ENCODE assay signal across 28 mouse cellular contexts in the genomic region with DNA sequence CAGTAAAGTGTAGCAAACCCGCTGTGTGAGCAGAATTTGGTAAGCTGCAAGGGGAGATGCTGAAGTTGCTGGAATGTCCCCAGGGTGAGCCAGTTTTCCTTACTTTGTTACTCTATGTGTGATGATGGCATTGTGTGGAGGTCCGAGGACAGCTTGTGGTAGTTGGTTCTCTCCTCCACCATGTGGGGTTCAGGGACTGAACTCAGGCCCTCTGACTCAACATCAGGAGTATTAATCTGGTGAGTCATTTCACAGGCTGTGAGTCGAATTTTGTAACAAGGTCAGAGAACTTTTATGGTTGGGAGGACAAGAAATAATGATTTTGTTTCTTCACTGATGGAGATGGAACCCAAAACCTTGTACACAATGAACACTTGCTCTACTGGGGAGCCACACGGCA. TPM values are rescaled to one million over a fixed set of nuclear protein-coding genes. Genes with fewer than 3 reads are reported as not detected.
DNase-seq lines count a peak whose midpoint lies in the region; ATAC-seq and TF ChIP-seq lines count a peak whose summit lies in the region.
"Had no signal": no experiment of that assay in that cellular context is flagged by ENCODE, and none has a peak within 500 bp of the region (broad histone marks: within the 10 kb centered on the region; RNA-seq: fewer than 3 reads in every experiment).

No protein-coding gene starts in this region.

- CTCF ChIA-PET in Patski (lab: Charles Lee), result no interaction called here

- TF ChIP-seq CTCF in Patski (IDR thresholded peaks at IDR 0.05), result no peak

- H3K4me1 ChIP-seq in intestine, embryonic 15.5 days (replicated peaks), result no peaks in the 10 kb centered on the region
- H3K4me1 ChIP-seq: embryonic facial prominence, embryonic 15.5 days; forebrain, embryonic 13.5 days; heart, embryonic 13.5 days; hindbrain, embryonic 12.5 days had no signal

- no peaks in the 10 kb centered on the region for H3K36me3 ChIP-seq in myocyte (ENCODE audit: control insufficient read depth, insufficient read depth)
- no peaks in the 10 kb centered on the region for H3K36me3 ChIP-seq in intestine, embryonic 15.5 days
- H3K36me3 ChIP-seq: embryonic facial prominence, embryonic 15.5 days; G1E; hindbrain, embryonic 12.5 days had no signal

- peak; percentile 73 for ATAC-seq in Patski
- no peak for ATAC-seq in intestine, embryonic 15.5 days
- ATAC-seq: CD4-positive, CD25-positive, alpha-beta regulatory T cell, adult 4 months; forebrain, embryonic 13.5 days; hindbrain, embryonic 16.5 days; inflammation-experienced regulatory T-cells, adult 6 months had no signal

- H3K27me3 ChIP-seq in Patski (no peaks in the 10 kb centered on the region), myocyte (ENCODE audit: control insufficient read depth, insufficient read depth, insufficient read length) (no peaks in the 10 kb centered on the region)
- H3K27me3 ChIP-seq in intestine, embryonic 15.5 days (replicated peaks), result 0 out of 2 replicates have a peak, but pooled peaks cover 2% of the 10 kb centered on the region
- H3K27me3 ChIP-seq: embryonic facial prominence, embryonic 15.5 days had no signal

- H3K4me2 ChIP-seq in myocyte (ENCODE audit: low read depth), result peak overlapping the region; percentile 37
- H3K4me2 ChIP-seq in intestine, embryonic 15.5 days (replicated peaks), result no peak overlapping the region
- H3K4me2 ChIP-seq: embryonic facial prominence, embryonic 15.5 days; forebrain, embryonic 13.5 days; heart, embryonic 13.5 days; hindbrain, embryonic 12.5 days had no signal

- no peak overlapping the region for H3K4me3 ChIP-seq in myocyte
- H3K4me3 ChIP-seq in intestine, embryonic 15.5 days (replicated peaks), result no peak overlapping the region
- H3K4me3 ChIP-seq: embryonic facial prominence, embryonic 15.5 days; forebrain, embryonic 13.5 days; gastrocnemius, adult 2 months; heart, embryonic 13.5 days; hindbrain, embryonic 12.5 days had no signal

- H3K27ac ChIP-seq in intestine, embryonic 15.5 days, result no peak overlapping the region
- H3K27ac ChIP-seq: embryonic facial prominence, embryonic 15.5 days; forebrain, embryonic 13.5 days; gastrocnemius, adult 2 months; heart, embryonic 13.5 days; hindbrain, embryonic 12.5 days had no signal

- no peaks in the 10 kb centered on the region for H3K79me2 ChIP-seq in myocyte (ENCODE audit: control insufficient read depth, insufficient read depth)

- POLR2A ChIA-PET in Patski (lab: Charles Lee), result interaction anchor here (0.5 kb wide), 1 partner anchor 126 kb away, joined by 3 read pairs; no protein-coding TSS in a partner anchor

- H3ac ChIP-seq in myocyte (ENCODE audit: control insufficient read depth, insufficient read length), result no peak overlapping the region

- no peak overlapping the region for H3K9ac ChIP-seq in intestine, embryonic 15.5 days
- H3K9ac ChIP-seq: embryonic facial prominence, embryonic 15.5 days; forebrain, embryonic 13.5 days; heart, embryonic 13.5 days; hindbrain, embryonic 12.5 days had no signal

- 75% methylated on average over 4 of the region's 4 CpGs for WGBS in intestine, embryonic 15.5 days

- no peaks in the 10 kb centered on the region for H3K9me3 ChIP-seq in intestine, embryonic 15.5 days
- H3K9me3 ChIP-seq: embryonic facial prominence, embryonic 15.5 days; forebrain, embryonic 13.5 days; G1E; heart, embryonic 13.5 days; hindbrain, embryonic 12.5 days had no signal

- in situ Hi-C loops in Patski (cut with MboI; ENCODE audit: low pct_unique_long_range_greater_than_20kb), result no loop called here

- DNase-seq in adrenal gland, adult 2 months, result peak; percentile 75
- no peak for DNase-seq in adrenal gland, postnatal 4 days (ENCODE audit: low spot score in 2 of 2)
- DNase-seq in 3T3-L1 (ENCODE audit: low read depth, low spot score), result peak; percentile 88
- peak; percentile 64 for DNase-seq in Patski (ENCODE audit: low read depth, low spot score)
- DNase-seq in lung, postnatal 36 days, result no peak
- DNase-seq: cerebellum, adult 11 months; cerebellum, adult 8-10 months; cerebellum, postnatal 14 days; embryo, embryonic 11 days; gastrocnemius, adult 2 months; gastrocnemius, postnatal 36 days; heart, adult 11 months; heart, postnatal 4 days; kidney, adult 18-20 months had no signal

- no peak for TF ChIP-seq POLR2A in myocyte (IDR thresholded peaks at IDR 0.05; ENCODE audit: insufficient read length, low read depth)

TF ChIP-seq in myocyte, 11 proteins besides CTCF, POLR2A, EP300 and RAD21:
- TF ChIP-seq SRF (IDR thresholded peaks at IDR 0.05; ENCODE audit: control insufficient read depth, insufficient read length, low read depth) (no peak), TCF12 (IDR thresholded peaks at IDR 0.05; ENCODE audit: insufficient read depth, poor library complexity, severe bottlenecking) (no peak), POLR2AphosphoS2 (IDR thresholded peaks at IDR 0.05; ENCODE audit: insufficient read length, low read depth) (no peak)

RNA-seq across cellular contexts. Expression of a gene that starts 9.6 kb away (rescaled TPM):
- 1 to 10 TPM; 2.0 to 2.5 TPM for total RNA-seq in adrenal gland, adult 2 months (2021)
- 2.0 and 2.7 TPM in 2 replicates for polyA plus RNA-seq in adrenal gland, adult 2 months (2012; rRNA removed)
- 1 to 10 TPM; 2.6 to 3.8 TPM for total RNA-seq in adrenal gland, postnatal 4 days (2021)
- polyA plus RNA-seq in Patski (2021) (0.18 TPM), myocyte (2012; fragmentation: generic; extraction: Trizol) (0.07 TPM)
- 1.3 and 1.5 TPM in 2 replicates for polyA plus RNA-seq in intestine, embryonic 15.5 days (2015; fragmentation: Nextera tagmentation; extraction: Ambion mirVana)
- total RNA-seq: G1E had no signal
- polyA plus RNA-seq: G1E had no signal

RNA-seq across cellular contexts. Expression of a gene that starts 11.5 kb away (rescaled TPM):
- 1 to 10 TPM in 1 of 2 experiments, under 1 TPM in 1; 0.26 to 2.5 TPM for total RNA-seq in adrenal gland, adult 2 months (2021)
- 0.59 and 1.2 TPM in 2 replicates for polyA plus RNA-seq in adrenal gland, adult 2 months (2012; rRNA removed)
- total RNA-seq in adrenal gland, postnatal 4 days (2021), result 1 to 10 TPM; 1.1 to 6.0 TPM
- 48.0 TPM for polyA plus RNA-seq in Patski (2021)
- polyA plus RNA-seq in myocyte (2012; fragmentation: generic; extraction: Trizol), result 4.9 TPM
- 8.9 and 9.4 TPM in 2 replicates for polyA plus RNA-seq in intestine, embryonic 15.5 days (2015; fragmentation: Nextera tagmentation; extraction: Ambion mirVana)
- total RNA-seq: common myeloid progenitor, adult 5-6 weeks; G1E had no signal

RNA-seq across cellular contexts. Expression of a gene that starts 12.0 kb away (rescaled TPM):
- not detected for total RNA-seq in adrenal gland, adult 2 months (2021)
- 0.36 and 0.46 TPM in 2 replicates for polyA plus RNA-seq in adrenal gland, adult 2 months (2012; rRNA removed)
- not detected for total RNA-seq in adrenal gland, postnatal 4 days (2021)
- not detected for polyA plus RNA-seq in Patski (2021)
- not detected for polyA plus RNA-seq in myocyte (2012; fragmentation: generic; extraction: Trizol)
- polyA plus RNA-seq in intestine, embryonic 15.5 days (2015; fragmentation: Nextera tagmentation; extraction: Ambion mirVana), result 0.28 and 0.31 TPM in 2 replicates
- total RNA-seq: common myeloid progenitor, adult 5-6 weeks; G1E; gastrocnemius, adult 2 months; gastrocnemius, postnatal 36 days; heart, postnatal 4 days had no signal
- polyA plus RNA-seq: embryonic facial prominence, embryonic 11.5 days; embryonic facial prominence, embryonic 15.5 days; forebrain, embryonic 13.5 days; G1E; heart, embryonic 13.5 days; heart, postnatal 0 days; hindbrain, embryonic 12.5 days; kidney, embryonic 14.5 days had no signal

RNA-seq across cellular contexts. Expression of a gene that starts 20.8 kb away (rescaled TPM):
- not detected for total RNA-seq in adrenal gland, adult 2 months (2021)
- 0.19 and 0.87 TPM in 2 replicates for polyA plus RNA-seq in adrenal gland, adult 2 months (2012; rRNA removed)
- 1 to 10 TPM in 1 of 2 experiments, under 1 TPM in 1; 0.31 to 1.5 TPM for total RNA-seq in adrenal gland, postnatal 4 days (2021)
- 4.9 TPM for polyA plus RNA-seq in Patski (2021)
- polyA plus RNA-seq in myocyte (2012; fragmentation: generic; extraction: Trizol), result 6.1 TPM
- 1.5 and 1.6 TPM in 2 replicates for polyA plus RNA-seq in intestine, embryonic 15.5 days (2015; fragmentation: Nextera tagmentation; extraction: Ambion mirVana)
- total RNA-seq: common myeloid progenitor, adult 5-6 weeks; G1E had no signal
- polyA plus RNA-seq: CD4-positive, CD25-positive, alpha-beta regulatory T cell, adult 4 months; embryonic facial prominence, embryonic 11.5 days; forebrain, embryonic 13.5 days; G1E; heart, embryonic 13.5 days; hindbrain, embryonic 12.5 days had no signal

RNA-seq across cellular contexts. Expression of a gene that starts 31.5 kb away (rescaled TPM):
- total RNA-seq in adrenal gland, adult 2 months (2021), result under 1 TPM; 0.21 to 0.46 TPM
- 0.13 and 0.66 TPM in 2 replicates for polyA plus RNA-seq in adrenal gland, adult 2 months (2012; rRNA removed)
- under 1 TPM; 0.62 to 0.76 TPM for total RNA-seq in adrenal gland, postnatal 4 days (2021)
- 1.3 TPM for polyA plus RNA-seq in Patski (2021)
- polyA plus RNA-seq in myocyte (2012; fragmentation: generic; extraction: Trizol), result 0.29 TPM
- polyA plus RNA-seq in intestine, embryonic 15.5 days (2015; fragmentation: Nextera tagmentation; extraction: Ambion mirVana), result 0.86 and 0.87 TPM in 2 replicates
- total RNA-seq: common myeloid progenitor, adult 5-6 weeks had no signal
- polyA plus RNA-seq: CD4-positive, CD25-positive, alpha-beta regulatory T cell, adult 4 months had no signal

Comparison
In these comparisons a context has a peak if more than half of its experiments do, and no peak if none do; other contexts are left out.
1. DNase-seq: peak in adrenal gland, adult 2 months (single experiment), 3T3-L1 (single experiment) and Patski (single experiment); none in adrenal gland, postnatal 4 days (0 of 2) and lung, postnatal 36 days (single experiment).